Mouse (Mus musculus) MEL (cell line): Measurements from ENCODE around the gene Naa15.

Source experiments
- CTCF ChIP-seq, 3 experiments: IDR thresholded peaks in 2 of 3; conservative IDR thresholded peaks in 1 of 3; 2 replicates each; pipeline ENCODE4 v1.5.1; 2011 to 2012; ENCODE audit warnings: low read length in 3 of 3, low read depth in 2 of 3, mild to moderate bottlenecking in 2 of 3, improper control_type of control experiment in 1 of 3, inconsistent platforms in 1 of 3, mixed read lengths in 1 of 3, moderate library complexity in 1 of 3; ENCODE audit not compliant: control insufficient read depth in 1 of 3, insufficient read depth in 1 of 3, poor library complexity in 1 of 3, severe bottlenecking in 1 of 3
- ELF1 ChIP-seq: IDR thresholded peaks from 2 replicates; pipeline ENCODE4 v1.6.1; 2014; ENCODE audit warnings: low read depth, mild to moderate bottlenecking, inconsistent platforms, low read length, improper control_type of control experiment, moderate library complexity
- EP300 ChIP-seq, 2 experiments: IDR thresholded peaks; 2 replicates each; pipeline ENCODE4 v1.6.1; 2011; ENCODE audit warnings: improper control_type of control experiment in 2 of 2, low read length in 2 of 2, low read depth in 1 of 2, mild to moderate bottlenecking in 1 of 2
- ETS1 ChIP-seq: IDR thresholded peaks from 2 replicates; pipeline ENCODE4 v1.6.1; 2012; ENCODE audit warnings: low read depth, mild to moderate bottlenecking, inconsistent platforms, low read length, improper control_type of control experiment, moderate library complexity
- HCFC1 ChIP-seq: IDR thresholded peaks from 2 replicates; pipeline ENCODE4 v1.6.1; 2012; ENCODE audit warnings: low read depth, mild to moderate bottlenecking, inconsistent platforms, low read length, improper control_type of control experiment, moderate library complexity
- KAT2A ChIP-seq: conservative IDR thresholded peaks from 2 replicates; pipeline ENCODE4 v1.6.1; 2012; ENCODE audit warnings: low read depth, low read length, improper control_type of control experiment, inconsistent platforms

DNA sequence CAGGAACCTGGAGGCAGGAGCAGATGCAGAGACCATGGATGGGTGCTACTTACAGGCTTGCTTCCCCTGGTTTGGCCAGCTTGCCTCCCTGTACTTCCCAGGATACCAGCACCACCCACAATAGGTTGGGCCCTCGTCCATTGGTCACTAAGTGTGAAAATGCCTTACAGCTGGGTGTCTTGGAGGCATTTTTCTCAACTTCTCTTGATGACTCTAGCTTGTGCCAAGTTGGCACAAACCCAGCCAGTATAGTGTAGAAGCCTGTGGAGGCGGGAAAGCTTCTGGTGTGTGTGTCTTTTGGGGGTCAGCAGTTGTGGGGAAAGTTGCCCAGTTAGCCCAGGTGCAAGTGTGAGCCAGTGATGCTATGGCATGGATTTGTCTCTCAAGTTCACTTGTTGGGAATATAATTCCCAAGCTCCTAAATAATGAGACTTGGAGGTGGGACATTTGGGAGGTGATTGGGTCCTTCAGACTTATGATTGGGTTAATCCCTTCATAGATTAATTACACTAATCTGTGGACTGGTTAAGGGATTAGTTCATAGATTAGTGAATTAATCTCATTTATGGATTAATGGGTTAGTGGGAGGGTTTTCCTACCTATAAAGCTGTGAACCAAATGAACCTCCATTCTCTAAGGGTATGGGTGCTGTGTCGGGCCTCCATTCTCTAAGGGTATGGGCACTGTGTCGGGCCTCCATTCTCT lies 71.7 kb downstream of the Naa15 start:
- TF ChIP-seq KAT2A (no peak), EP300 (IDR thresholded peaks at IDR 0.05; ENCODE audit: low read depth in 1 of 2, low read length in 2 of 2) (no peak), HCFC1 (no peak), ETS1 (no peak), CTCF (IDR thresholded peaks at IDR 0.05 in 2 of 3, conservative IDR thresholded peaks at IDR 0.05 in 1 of 3; ENCODE audit: control insufficient read depth in 1 of 3, insufficient read depth in 1 of 3, low read depth in 2 of 3, low read length in 3 of 3, poor library complexity in 1 of 3, severe bottlenecking in 1 of 3) (no peak), ELF1 (no peak)
